Comparison of ENCODE assay signal across 15 mouse cellular contexts in the genomic region with DNA sequence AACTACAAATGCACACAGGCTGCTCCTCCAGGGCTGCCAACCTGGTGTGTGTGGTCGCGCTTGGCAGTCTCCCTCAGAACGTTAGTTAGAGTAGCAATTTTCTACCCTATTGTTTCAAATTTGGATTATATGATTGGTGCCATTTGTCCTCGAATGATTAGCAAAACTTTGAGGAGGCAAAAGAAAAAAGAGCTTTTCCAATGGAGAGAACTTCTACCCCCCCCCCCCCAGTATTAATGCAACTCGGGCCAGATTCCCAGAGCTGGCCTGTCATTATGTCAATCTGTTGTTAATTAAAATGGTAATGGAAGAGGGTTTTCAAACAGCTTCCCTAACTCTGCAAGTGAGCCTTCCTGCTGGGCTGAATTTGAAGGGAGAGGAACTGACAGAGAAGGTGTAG.
"Had no signal": no experiment of that assay in that cellular context is flagged by ENCODE, and none has a peak within 500 bp of the region (broad histone marks: within the 10 kb centered on the region; RNA-seq: fewer than 3 reads in every experiment).

No protein-coding gene starts in this region.

- H3K9me3 ChIP-seq: neural tube, embryonic 15.5 days; stomach, embryonic 15.5 days had no signal

- H3K27ac ChIP-seq: neural tube, embryonic 15.5 days; stomach, embryonic 15.5 days; stomach, postnatal 0 days had no signal

- H3K4me1 ChIP-seq: neural tube, embryonic 15.5 days; stomach, embryonic 15.5 days had no signal

- H3K9ac ChIP-seq: neural tube, embryonic 15.5 days; stomach, embryonic 15.5 days had no signal

- DNase-seq: retina, postnatal 1 day; right cerebral cortex, adult 18-20 months; right cerebral cortex, postnatal 14 days; right cerebral cortex, postnatal 25 days; right cerebral cortex, postnatal 4 days; spleen, adult 18-20 months; thymus, adult 18-20 months; thymus, adult 2 months; thymus, postnatal 14 days; thymus, postnatal 25 days; thymus, postnatal 36 days; thymus, postnatal 4 days had no signal

- H3K4me3 ChIP-seq: neural tube, embryonic 15.5 days; stomach, embryonic 15.5 days had no signal

- H3K4me2 ChIP-seq: neural tube, embryonic 15.5 days; stomach, embryonic 15.5 days had no signal

- H3K27me3 ChIP-seq: stomach, embryonic 15.5 days had no signal

- H3K36me3 ChIP-seq: neural tube, embryonic 15.5 days; stomach, embryonic 15.5 days had no signal
